Mouse (Mus musculus): ENCODE results near the gene Inca1. TPM values are rescaled to one million over a fixed set of nuclear protein-coding genes. Genes with fewer than 3 reads are reported as not detected.

The Inca1 gene
- polyA plus RNA-seq, 1 experiment from 2014 or later = 2.2 TPM

DNA sequence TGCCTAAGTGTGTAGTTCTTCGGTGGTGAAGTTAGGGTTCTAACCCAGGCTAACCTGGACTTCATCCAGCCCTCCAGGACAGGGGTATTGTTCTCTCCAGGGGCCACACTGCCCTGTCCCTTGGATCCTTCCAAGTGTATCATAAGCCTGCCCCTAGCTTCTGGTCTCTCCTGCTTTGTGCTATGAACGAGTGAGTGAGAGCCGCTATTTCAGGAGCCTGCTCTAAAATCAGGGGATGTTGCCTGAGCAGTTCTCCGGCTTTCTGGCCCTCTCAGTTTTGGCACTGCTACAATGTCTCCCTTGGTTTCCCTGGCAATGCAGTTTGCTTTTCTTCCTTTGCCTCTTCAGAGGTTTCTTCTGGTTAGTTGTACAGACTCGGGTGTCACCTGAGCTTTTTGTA is 31.2 kb upstream of the Inca1 start:
- Histone ChIP-seq H3K4me2 (no peak overlapping the region), H3K9ac (ENCODE audit: low read depth, low read length) (no peak overlapping the region), H3K27ac (ENCODE audit: low read depth, low read length) (no peak overlapping the region), H3K27me3 (ENCODE audit: control insufficient read depth, insufficient read depth, low read length) (no peaks in the 10 kb centered on the region), H3K4me3 (ENCODE audit: low read depth, low read length) (no peak overlapping the region), H3K4me1 (ENCODE audit: control insufficient read depth, insufficient read depth, low read length) (no peaks in the 10 kb centered on the region), H3K9me3 (replicated peaks; ENCODE audit: control insufficient read depth, low read length) (no peaks in the 10 kb centered on the region), H3K36me3 (ENCODE audit: control insufficient read depth, insufficient read depth, low read length) (peaks cover 20% of the 10 kb centered on the region)
- no peak for ATAC-seq (replicated peaks; ENCODE audit: insufficient number of reproducible peaks, low FRiP score, low TSS enrichment)
- 66% methylated on average over 5 of the region's 5 CpGs for WGBS (ENCODE audit: insufficient replicate concordance)

DNA sequence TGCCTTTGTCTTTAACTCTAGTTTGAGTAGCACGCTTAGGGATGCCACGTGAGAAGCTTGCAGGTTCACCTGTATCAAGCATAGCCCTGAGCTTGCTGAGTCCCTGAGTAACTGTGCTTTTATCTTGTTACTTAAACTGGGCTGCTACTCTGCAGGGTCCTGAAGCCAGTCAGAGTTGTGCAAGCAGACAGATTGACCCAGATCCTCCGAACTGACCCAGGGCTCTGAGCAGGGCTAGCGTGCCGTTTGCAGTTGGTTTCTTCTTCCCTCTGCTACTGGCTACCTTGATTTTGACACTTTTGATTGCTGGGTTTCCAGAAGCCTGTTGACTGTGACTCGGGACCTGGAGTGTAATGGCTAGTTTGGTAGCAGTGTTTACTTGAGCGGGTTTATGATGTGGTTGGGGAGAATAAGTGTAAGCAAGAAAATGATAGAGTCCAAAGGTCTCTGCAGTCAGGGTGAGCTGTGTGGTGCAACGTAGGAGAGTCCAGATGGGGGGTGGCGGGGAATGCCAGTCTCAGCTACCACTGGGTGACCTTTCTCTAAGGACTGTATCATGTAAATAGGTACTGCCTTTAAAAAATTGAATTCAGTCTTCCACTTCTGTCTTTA is 30.6 kb upstream of the Inca1 start:
- Histone ChIP-seq H3K27ac (ENCODE audit: low read depth, low read length) (no peak overlapping the region), H3K36me3 (ENCODE audit: control insufficient read depth, insufficient read depth, low read length) (peaks cover 25% of the 10 kb centered on the region), H3K4me3 (ENCODE audit: low read depth, low read length) (no peak overlapping the region), H3K9ac (ENCODE audit: low read depth, low read length) (no peak overlapping the region), H3K4me1 (ENCODE audit: control insufficient read depth, insufficient read depth, low read length) (no peaks in the 10 kb centered on the region), H3K4me2 (no peak overlapping the region), H3K27me3 (ENCODE audit: control insufficient read depth, insufficient read depth, low read length) (no peaks in the 10 kb centered on the region), H3K9me3 (replicated peaks; ENCODE audit: control insufficient read depth, low read length) (no peaks in the 10 kb centered on the region)
- 81% methylated on average over 9 of the region's 9 CpGs for WGBS (ENCODE audit: insufficient replicate concordance)
- no peak for ATAC-seq (replicated peaks; ENCODE audit: insufficient number of reproducible peaks, low FRiP score, low TSS enrichment)

DNA sequence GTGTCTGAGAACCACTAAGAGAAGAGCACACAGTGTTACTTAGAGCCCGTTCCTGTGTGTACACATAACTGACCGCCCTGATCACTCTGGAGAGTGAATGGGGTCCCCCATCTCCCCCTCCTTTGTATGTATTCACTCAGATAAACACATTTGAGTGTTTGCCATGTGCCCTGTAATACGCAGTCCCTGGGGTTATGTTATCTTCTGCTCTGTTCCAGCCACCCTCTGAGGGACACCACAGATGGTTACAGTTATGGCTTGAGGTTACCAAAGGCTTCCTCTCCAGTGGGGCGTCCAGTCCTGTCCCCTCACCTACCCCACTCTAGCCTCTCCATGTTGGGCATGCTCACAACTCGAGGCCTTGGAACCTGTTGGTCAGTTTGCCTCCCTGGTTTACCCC is 27.4 kb upstream of the Inca1 start:
- ATAC-seq (replicated peaks; ENCODE audit: insufficient number of reproducible peaks, low FRiP score, low TSS enrichment) = no peak
- no peak overlapping the region for H3K9ac ChIP-seq (ENCODE audit: low read depth, low read length)
- peaks cover 40% of the 10 kb centered on the region for H3K36me3 ChIP-seq (ENCODE audit: control insufficient read depth, insufficient read depth, low read length)
- H3K27me3 ChIP-seq (ENCODE audit: control insufficient read depth, insufficient read depth, low read length) = no peaks in the 10 kb centered on the region
- H3K4me1 ChIP-seq (ENCODE audit: control insufficient read depth, insufficient read depth, low read length) = no peaks in the 10 kb centered on the region
- no peak overlapping the region for H3K4me2 ChIP-seq
- no peak overlapping the region for H3K27ac ChIP-seq (ENCODE audit: low read depth, low read length)
- no peak overlapping the region for H3K4me3 ChIP-seq (ENCODE audit: low read depth, low read length)
- WGBS (ENCODE audit: insufficient replicate concordance) = 75% methylated on average over 5 of the region's 5 CpGs
- no peaks in the 10 kb centered on the region for H3K9me3 ChIP-seq (replicated peaks; ENCODE audit: control insufficient read depth, low read length)

DNA sequence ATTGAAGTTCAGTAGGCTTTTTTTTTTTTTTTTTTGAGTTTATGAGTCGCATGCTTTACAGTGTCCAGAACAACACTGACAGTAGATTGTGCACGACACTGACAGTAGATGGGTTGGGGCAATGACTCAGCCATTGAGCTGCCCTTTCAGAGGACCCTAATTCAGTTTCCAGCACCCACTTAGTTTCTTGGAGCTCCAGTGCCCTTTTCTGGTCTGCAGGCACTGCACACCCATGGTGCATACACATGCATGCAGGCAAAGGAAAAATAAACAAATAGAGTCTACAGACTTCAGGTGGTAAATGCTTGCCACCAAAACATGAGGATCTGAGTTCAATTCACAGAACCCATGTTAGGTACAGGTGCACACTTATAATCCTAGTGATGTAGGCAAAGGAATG is 26.6 kb upstream of the Inca1 start:
- WGBS (ENCODE audit: insufficient replicate concordance) = 90% methylated on average over 2 of the region's 2 CpGs
- Histone ChIP-seq H3K9ac (ENCODE audit: low read depth, low read length) (no peak overlapping the region), H3K4me1 (ENCODE audit: control insufficient read depth, insufficient read depth, low read length) (no peaks in the 10 kb centered on the region), H3K36me3 (ENCODE audit: control insufficient read depth, insufficient read depth, low read length) (peaks cover 42% of the 10 kb centered on the region), H3K9me3 (replicated peaks; ENCODE audit: control insufficient read depth, low read length) (no peaks in the 10 kb centered on the region), H3K27ac (ENCODE audit: low read depth, low read length) (no peak overlapping the region), H3K27me3 (ENCODE audit: control insufficient read depth, insufficient read depth, low read length) (no peaks in the 10 kb centered on the region), H3K4me2 (no peak overlapping the region), H3K4me3 (ENCODE audit: low read depth, low read length) (no peak overlapping the region)
- ATAC-seq (replicated peaks; ENCODE audit: insufficient number of reproducible peaks, low FRiP score, low TSS enrichment) = no peak

- Histone ChIP-seq H3K27me3 (ENCODE audit: control insufficient read depth, insufficient read depth, low read length) (no peaks in the 10 kb centered on the region), H3K9ac (ENCODE audit: low read depth, low read length) (no peak overlapping the region), H3K9me3 (replicated peaks; ENCODE audit: control insufficient read depth, low read length) (no peaks in the 10 kb centered on the region), H3K27ac (ENCODE audit: low read depth, low read length) (no peak overlapping the region), H3K4me3 (ENCODE audit: low read depth, low read length) (no peak overlapping the region), H3K36me3 (ENCODE audit: control insufficient read depth, insufficient read depth, low read length) (peaks cover 54% of the 10 kb centered on the region), H3K4me1 (ENCODE audit: control insufficient read depth, insufficient read depth, low read length) (no peaks in the 10 kb centered on the region; the same call in 1 of the 2 replicates), H3K4me2 (no peak overlapping the region)
- WGBS (ENCODE audit: insufficient replicate concordance) = 91% methylated on average over 9 of the region's 9 CpGs
- ATAC-seq (replicated peaks; ENCODE audit: insufficient number of reproducible peaks, low FRiP score, low TSS enrichment) = no peak
These were observed 24.8 kb upstream of the Inca1 start for GRCm38 (mm10) chr11:70724706-70725105.

DNA sequence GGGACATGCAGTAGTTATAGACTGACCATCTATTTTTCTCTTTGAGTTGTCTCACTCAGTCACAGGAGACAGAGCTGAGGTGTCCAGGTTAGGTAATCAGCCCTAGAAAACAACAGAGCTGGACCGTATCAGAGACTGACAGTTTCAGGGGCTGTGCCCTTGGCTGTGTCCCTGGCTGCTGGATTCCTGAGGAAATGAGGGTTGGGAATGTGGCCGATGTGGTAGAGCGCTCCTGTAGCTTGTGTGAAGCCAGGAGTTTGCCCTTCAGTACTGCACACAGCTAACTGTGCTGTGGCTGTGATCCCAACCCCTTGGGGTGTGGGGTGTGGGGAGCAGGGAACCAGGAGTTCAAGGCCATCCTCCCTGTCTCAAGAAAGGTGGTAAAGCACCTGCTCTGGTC is 21.1 kb upstream of the Inca1 start:
- H3K27me3 ChIP-seq (ENCODE audit: control insufficient read depth, insufficient read depth, low read length) = no peaks in the 10 kb centered on the region
- no peak overlapping the region for H3K27ac ChIP-seq (ENCODE audit: low read depth, low read length)
- no peak for ATAC-seq (replicated peaks; ENCODE audit: insufficient number of reproducible peaks, low FRiP score, low TSS enrichment)
- H3K36me3 ChIP-seq (ENCODE audit: control insufficient read depth, insufficient read depth, low read length) = peaks cover 44% of the 10 kb centered on the region
- H3K4me2 ChIP-seq = no peak overlapping the region
- no peak overlapping the region for H3K4me3 ChIP-seq (ENCODE audit: low read depth, low read length)
- no peak overlapping the region for H3K9ac ChIP-seq (ENCODE audit: low read depth, low read length)
- no peaks in the 10 kb centered on the region; the same call in 1 of the 2 replicates for H3K4me1 ChIP-seq (ENCODE audit: control insufficient read depth, insufficient read depth, low read length)
- no peaks in the 10 kb centered on the region for H3K9me3 ChIP-seq (replicated peaks; ENCODE audit: control insufficient read depth, low read length)
- WGBS (ENCODE audit: insufficient replicate concordance) = 70% methylated on average over 3 of the region's 3 CpGs

DNA sequence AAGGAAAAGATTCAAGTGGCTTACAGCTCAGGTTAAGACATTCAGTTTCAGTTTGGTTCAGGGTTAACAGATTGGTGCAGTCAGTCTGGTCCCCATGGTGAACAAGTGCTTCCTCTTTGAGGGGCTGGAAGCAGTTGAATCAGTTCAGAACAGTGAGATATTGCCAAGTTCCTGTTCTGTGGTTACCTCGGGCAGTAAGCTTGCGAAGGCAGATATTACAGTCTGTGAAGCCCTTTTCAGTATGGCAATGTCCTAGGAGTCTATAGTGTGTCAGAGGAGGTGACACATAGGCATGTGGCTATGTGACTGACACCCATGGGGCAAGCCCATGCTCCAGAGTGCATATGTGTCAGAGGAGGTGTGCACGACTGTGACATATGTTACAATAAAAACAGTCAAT is 20.6 kb upstream of the Inca1 start:
- H3K27me3 ChIP-seq (ENCODE audit: control insufficient read depth, insufficient read depth, low read length) = no peaks in the 10 kb centered on the region
- H3K4me2 ChIP-seq = no peak overlapping the region
- H3K27ac ChIP-seq (ENCODE audit: low read depth, low read length) = no peak overlapping the region
- H3K4me1 ChIP-seq (ENCODE audit: control insufficient read depth, insufficient read depth, low read length) = no peaks in the 10 kb centered on the region; the same call in 1 of the 2 replicates
- no peak for ATAC-seq (replicated peaks; ENCODE audit: insufficient number of reproducible peaks, low FRiP score, low TSS enrichment)
- H3K36me3 ChIP-seq (ENCODE audit: control insufficient read depth, insufficient read depth, low read length) = peaks cover 40% of the 10 kb centered on the region
- WGBS (ENCODE audit: insufficient replicate concordance) = 85% methylated on average over 3 of the region's 3 CpGs
- H3K9me3 ChIP-seq (replicated peaks; ENCODE audit: control insufficient read depth, low read length) = no peaks in the 10 kb centered on the region
- no peak overlapping the region for H3K4me3 ChIP-seq (ENCODE audit: low read depth, low read length)
- no peak overlapping the region for H3K9ac ChIP-seq (ENCODE audit: low read depth, low read length)

GRCm38 (mm10) chr11:70718481-70718880 is 18.5 kb upstream of the Inca1 start:
- no peak overlapping the region for H3K4me3 ChIP-seq (ENCODE audit: low read depth, low read length)
- ATAC-seq (replicated peaks; ENCODE audit: insufficient number of reproducible peaks, low FRiP score, low TSS enrichment) = no peak
- no peaks in the 10 kb centered on the region for H3K9me3 ChIP-seq (replicated peaks; ENCODE audit: control insufficient read depth, low read length)
- H3K9ac ChIP-seq (ENCODE audit: low read depth, low read length) = no peak overlapping the region
- WGBS (ENCODE audit: insufficient replicate concordance) = 77% methylated on average over 5 of the region's 5 CpGs
- no peak overlapping the region for H3K4me2 ChIP-seq
- H3K27ac ChIP-seq (ENCODE audit: low read depth, low read length) = no peak overlapping the region
- H3K36me3 ChIP-seq (ENCODE audit: control insufficient read depth, insufficient read depth, low read length) = peaks cover 25% of the 10 kb centered on the region
- no peaks in the 10 kb centered on the region for H3K27me3 ChIP-seq (ENCODE audit: control insufficient read depth, insufficient read depth, low read length)
- H3K4me1 ChIP-seq (ENCODE audit: control insufficient read depth, insufficient read depth, low read length) = no peaks in the 10 kb centered on the region; the same call in 1 of the 2 replicates

GRCm38 (mm10) chr11:70715832-70716231 is 15.9 kb upstream of the Inca1 start:
- peaks cover 33% of the 10 kb centered on the region for H3K36me3 ChIP-seq (ENCODE audit: control insufficient read depth, insufficient read depth, low read length)
- H3K9me3 ChIP-seq (replicated peaks; ENCODE audit: control insufficient read depth, low read length) = no peaks in the 10 kb centered on the region
- no peak overlapping the region for H3K9ac ChIP-seq (ENCODE audit: low read depth, low read length)
- H3K4me3 ChIP-seq (ENCODE audit: low read depth, low read length) = no peak overlapping the region
- no peaks in the 10 kb centered on the region for H3K27me3 ChIP-seq (ENCODE audit: control insufficient read depth, insufficient read depth, low read length)
- ATAC-seq (replicated peaks; ENCODE audit: insufficient number of reproducible peaks, low FRiP score, low TSS enrichment) = no peak
- H3K4me1 ChIP-seq (ENCODE audit: control insufficient read depth, insufficient read depth, low read length) = no peaks in the 10 kb centered on the region; the same call in 1 of the 2 replicates
- WGBS (ENCODE audit: insufficient replicate concordance) = 88% methylated on average over 6 of the region's 6 CpGs
- H3K4me2 ChIP-seq = no peak overlapping the region
- no peak overlapping the region for H3K27ac ChIP-seq (ENCODE audit: low read depth, low read length)

All from heart, embryonic 11.5 days (tissue).